Mouse (Mus musculus): ENCODE results near the gene Dnaic1. TPM values are rescaled to one million over a fixed set of nuclear protein-coding genes. Genes with fewer than 3 reads are reported as not detected.

Gene Dnaic1
- total RNA-seq, 1 experiment from 2014 or later = 2.2 TPM

- DNase-seq = no peak
These were observed 66.3 kb downstream of the Dnaic1 start for GRCm38 (mm10) chr4:41635906-41636305.

- DNase-seq = no peak
These were observed 66.8 kb downstream of the Dnaic1 start for GRCm38 (mm10) chr4:41636366-41636765.

GRCm38 (mm10) chr4:41636882-41637635 is 67.5 kb downstream of the Dnaic1 start:
- no peak for DNase-seq

DNA sequence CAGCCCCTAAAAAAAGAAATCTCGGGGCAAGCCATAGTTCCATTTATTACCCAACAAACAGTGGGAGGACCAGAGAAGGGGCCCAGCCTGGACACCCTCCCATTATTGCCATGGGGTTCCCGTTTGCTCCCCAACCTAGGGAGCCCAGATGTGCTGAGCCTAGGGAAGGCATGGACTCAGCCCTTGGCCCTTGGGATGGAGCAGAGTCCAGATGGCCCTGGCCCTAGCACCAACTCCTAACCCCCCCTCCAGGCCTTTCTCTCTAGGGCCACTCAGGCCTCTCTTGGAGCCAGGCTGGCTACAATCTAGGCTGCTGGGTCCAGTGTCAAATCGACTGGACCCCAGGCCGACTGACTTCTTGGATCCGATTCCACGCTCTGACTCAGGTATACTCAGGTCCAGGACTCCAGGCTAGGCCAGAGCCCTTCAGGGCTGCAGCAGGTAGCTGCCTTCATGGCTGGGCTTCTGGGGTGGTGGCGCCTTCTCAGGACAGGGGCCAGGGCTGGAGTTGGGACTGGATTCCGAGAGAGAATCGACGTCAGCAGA is 68.7 kb downstream of the Dnaic1 start:
- DNase-seq = no peak

GRCm38 (mm10) chr4:41638828-41639213 is 69.2 kb downstream of the Dnaic1 start:
- no peak for DNase-seq

DNA sequence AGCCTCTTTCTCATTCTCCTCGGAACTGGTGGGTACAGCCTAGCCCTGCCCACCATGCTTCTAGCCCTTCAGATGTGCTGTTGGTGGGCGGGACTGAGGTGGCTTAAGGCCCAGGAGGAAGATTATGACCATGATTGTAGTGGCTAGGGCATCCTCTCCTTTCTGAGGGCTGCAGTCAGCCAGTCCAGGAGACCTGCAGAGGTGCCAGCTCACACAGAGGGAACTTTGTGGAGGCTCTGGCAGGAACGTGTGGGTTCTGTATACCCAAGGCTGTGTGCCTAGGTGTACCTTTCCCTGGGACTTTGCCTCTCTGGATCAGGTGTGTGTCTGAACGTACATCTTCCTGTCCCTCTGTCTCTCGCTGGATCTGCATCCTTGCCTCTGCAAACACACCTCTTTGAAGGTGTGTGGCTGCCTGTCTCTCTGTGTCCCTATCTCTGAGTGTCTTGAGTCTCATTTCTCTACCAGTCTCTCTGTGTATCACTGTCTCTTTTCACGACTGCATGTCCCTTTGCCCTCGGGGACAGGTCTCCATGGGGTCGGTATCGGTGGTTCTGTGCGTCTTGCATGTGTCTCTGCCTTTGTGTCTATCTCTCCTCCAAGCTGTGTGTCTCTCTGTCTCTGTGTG is 69.8 kb downstream of the Dnaic1 start:
- no peak for DNase-seq

- peak; percentile 97 for DNase-seq
These were observed 70.4 kb downstream of the Dnaic1 start, which contains the start of gene Enho for GRCm38 (mm10) chr4:41639913-41640507. Gene Enho, minus strand, starts transcription at chr4:41640324.

GRCm38 (mm10) chr4:41641199-41641822 is 71.7 kb downstream of the Dnaic1 start:
- DNase-seq = no peak

GRCm38 (mm10) chr4:41645488-41645887 is 75.9 kb downstream of the Dnaic1 start:
- peak; percentile 44 for DNase-seq

DNA sequence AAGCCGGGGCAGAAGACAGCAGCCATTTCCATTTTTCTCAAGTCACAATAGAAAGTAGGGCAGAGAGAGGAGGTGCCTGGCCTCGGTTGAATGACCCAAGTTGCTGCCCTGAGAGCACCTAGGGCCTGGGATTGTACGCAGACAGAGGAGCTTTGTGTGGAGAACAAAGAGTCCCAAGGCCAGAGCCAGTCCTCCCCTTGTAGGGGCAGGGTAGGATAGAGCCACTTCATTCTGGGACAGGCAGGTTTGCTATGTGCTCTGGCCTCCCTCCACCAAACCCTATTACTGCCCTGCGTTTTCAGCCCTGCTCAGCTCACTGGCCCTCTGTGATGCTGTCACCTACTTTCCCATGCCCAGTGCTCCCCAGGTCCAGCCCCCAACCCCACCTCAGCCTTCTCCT is 78.6 kb downstream of the Dnaic1 start:
- DNase-seq = no peak

DNA sequence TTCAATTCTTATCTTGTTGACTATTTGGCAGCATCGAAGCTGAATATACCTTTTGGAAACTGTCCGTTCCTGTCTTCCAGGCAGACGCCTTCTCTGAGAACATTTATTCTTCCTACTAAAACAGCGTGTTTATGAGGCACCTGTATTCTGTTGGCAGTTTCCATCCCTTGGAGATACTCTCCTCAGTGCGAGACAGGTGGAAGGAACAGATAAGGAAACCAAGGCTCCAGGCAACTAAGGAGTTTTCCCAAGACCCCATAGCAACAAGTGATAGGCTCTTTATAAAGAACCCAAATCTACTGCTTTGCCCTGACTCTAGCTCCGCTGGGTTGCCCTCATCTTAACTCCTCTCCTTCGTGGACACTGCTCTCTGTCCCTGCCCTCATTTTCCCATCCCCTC is 79.1 kb downstream of the Dnaic1 start:
- DNase-seq = no peak

DNA sequence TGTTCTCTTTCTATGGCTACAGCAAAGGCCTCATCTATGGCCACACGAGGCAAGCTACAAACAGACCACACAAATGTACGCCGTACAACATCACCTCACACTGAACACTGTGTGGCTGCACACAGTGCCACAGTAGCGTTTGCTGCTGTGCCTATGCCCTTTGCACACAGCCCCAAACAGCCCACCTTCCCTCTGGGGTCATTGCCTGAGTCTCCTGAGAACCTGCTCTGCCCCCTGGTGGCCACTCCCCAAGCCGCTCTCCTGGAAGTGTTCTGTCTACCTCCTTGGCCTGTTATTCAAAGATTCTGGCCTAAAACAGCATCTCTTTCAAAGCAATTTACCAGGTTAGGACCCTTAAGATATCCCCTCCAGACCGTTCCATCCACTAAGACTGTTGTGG is 83.7 kb downstream of the Dnaic1 start:
- peak; percentile 84 for DNase-seq

- DNase-seq = no peak
These were observed 84.2 kb downstream of the Dnaic1 start for GRCm38 (mm10) chr4:41653730-41654129.

DNA sequence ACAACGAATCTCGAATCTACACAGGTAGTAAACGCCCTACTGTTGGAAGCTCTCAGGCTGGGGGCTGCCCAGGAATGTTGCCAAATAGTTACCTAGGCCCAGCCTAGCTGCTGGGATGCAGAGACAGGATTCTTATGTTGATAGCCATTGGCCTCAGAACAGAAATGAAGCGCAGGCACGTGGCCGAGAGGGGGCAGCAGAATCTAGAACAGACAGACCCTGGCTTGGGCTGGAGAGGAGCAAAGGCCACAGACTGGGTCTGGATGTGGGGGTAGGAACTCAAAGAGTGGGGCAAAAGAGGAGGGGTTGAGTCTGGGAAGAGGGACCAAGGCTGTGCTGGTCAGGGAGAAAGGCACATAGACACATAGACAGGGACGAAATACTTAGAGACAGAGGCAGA is 84.6 kb downstream of the Dnaic1 start:
- DNase-seq = peak; percentile 82

GRCm38 (mm10) chr4:41655525-41655924 is 86.0 kb downstream of the Dnaic1 start:
- no peak for DNase-seq

DNA sequence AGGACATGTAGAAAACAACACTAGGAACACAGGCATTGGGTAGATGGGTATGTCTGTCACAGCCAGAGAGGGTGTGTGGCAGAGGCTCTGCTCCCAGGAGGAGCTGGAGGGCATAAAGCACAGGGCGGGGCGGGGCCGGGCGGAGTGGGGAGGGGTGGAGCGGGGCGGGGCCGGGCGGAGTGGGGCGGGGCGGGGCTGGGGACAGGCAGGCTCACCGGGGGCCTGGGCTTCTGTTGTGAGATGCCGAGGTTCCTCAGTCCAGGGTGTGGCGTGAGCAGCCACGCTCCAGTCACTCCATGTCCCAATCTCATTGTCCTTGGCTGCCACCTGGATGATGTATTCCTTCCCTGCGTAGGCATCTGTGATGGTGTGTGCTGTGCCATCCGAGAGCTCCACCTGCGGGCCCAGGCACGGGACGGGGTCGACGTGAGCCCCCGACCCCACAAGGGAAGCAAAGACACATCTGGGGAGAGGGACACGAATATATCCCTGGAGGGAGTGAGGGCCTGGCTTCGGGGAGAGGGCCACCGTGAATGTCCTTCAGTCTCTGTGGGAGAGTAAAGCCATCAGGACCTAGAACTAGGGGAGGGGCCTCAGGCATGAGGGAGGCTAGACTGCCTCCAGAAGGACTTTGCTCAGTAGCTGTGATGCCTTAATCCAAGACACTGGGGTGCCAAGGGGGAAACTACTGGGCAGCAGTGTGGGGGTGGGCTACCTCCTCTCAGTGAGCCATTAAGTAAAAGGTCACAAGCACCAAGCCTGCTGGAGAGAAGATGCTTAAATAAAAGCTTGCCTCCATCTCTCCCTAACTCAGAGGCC is 89.2 kb downstream of the Dnaic1 start:
- peak; percentile 71 for DNase-seq

- DNase-seq = no peak
These were observed 90.0 kb downstream of the Dnaic1 start for GRCm38 (mm10) chr4:41659556-41659955.

GRCm38 (mm10) chr4:41660851-41661430 is 91.4 kb downstream of the Dnaic1 start:
- DNase-seq = peak; percentile 72

DNA sequence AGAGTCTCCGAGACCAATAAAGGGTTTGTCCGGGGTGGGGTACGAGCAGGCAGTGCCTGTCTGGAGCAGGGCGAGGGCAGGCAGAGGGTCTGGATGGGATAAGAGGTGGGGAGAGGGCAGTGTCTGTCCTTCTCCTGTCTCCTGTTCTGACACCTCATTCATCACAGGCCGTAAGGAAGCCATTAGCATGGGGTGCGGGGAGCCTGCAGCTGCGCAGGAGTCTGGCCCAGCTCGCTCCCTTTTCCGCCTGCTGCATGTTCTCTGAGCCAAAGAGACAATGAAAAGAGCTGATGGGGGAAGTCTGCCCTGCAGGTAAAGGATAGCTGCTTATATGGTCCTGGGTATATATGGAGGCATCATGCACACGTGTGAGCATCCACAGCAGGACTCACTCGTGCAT is 93.1 kb downstream of the Dnaic1 start:
- no peak for DNase-seq

DNA sequence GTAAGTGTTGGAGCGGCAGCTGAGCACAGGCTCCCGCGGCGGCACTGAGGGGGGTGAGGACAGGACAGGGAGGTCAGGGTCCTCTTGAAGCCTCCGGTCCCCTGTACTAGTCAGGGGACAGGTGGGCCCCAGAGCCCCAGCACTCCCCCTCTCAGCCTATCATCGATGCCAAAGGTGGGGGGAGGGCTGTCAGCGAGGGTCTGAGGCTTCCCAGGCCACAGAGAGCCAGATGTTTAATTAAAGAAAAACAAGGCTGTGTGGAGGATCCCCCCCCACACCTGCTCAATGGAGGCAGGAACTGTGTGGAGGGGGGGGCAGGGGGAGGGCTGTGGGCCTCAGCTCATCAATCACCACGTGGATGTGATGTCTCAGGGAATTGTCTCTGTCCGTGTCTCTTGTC is 94.0 kb downstream of the Dnaic1 start:
- DNase-seq = no peak

- DNase-seq = peak; percentile 55
These were observed 95.0 kb downstream of the Dnaic1 start for GRCm38 (mm10) chr4:41664533-41664932.

Measured in adrenal gland, postnatal 14 days (tissue).